Mouse (Mus musculus) monocyte, adult 2 months (primary cell): Measurements from ENCODE around the gene Polr3h.

Source experiments
- DNase-seq, 2 experiments: peaks; one replicate each; pipeline ENCODE4 v3.0.0; 2022; ENCODE audit warnings: low spot score in 2 of 2, low read depth in 1 of 2

Gene Polr3h

GRCm38 (mm10) chr15:81847161-81847560 lies 78.9 kb downstream of the Polr3h start:
- DNase-seq = no peak

- DNase-seq = no peak
These were observed 79.3 kb downstream of the Polr3h start for GRCm38 (mm10) chr15:81846755-81847154.

- DNase-seq = peak; percentile 64 to 75
These were observed 80.3 kb downstream of the Polr3h start for GRCm38 (mm10) chr15:81845724-81846123.

- DNase-seq = no peak
These were observed 80.9 kb downstream of the Polr3h start for GRCm38 (mm10) chr15:81845033-81845625.

GRCm38 (mm10) chr15:81842275-81842674 lies 83.8 kb downstream of the Polr3h start:
- DNase-seq = no peak

GRCm38 (mm10) chr15:81840306-81840705 lies 85.7 kb downstream of the Polr3h start:
- DNase-seq = no peak

GRCm38 (mm10) chr15:81839634-81840033 lies 86.4 kb downstream of the Polr3h start:
- DNase-seq = no peak

- no peak for DNase-seq
These were observed 87.3 kb downstream of the Polr3h start for GRCm38 (mm10) chr15:81838554-81839235.
